Mouse (Mus musculus): ENCODE results near the gene Mfsd4b3.

DNA sequence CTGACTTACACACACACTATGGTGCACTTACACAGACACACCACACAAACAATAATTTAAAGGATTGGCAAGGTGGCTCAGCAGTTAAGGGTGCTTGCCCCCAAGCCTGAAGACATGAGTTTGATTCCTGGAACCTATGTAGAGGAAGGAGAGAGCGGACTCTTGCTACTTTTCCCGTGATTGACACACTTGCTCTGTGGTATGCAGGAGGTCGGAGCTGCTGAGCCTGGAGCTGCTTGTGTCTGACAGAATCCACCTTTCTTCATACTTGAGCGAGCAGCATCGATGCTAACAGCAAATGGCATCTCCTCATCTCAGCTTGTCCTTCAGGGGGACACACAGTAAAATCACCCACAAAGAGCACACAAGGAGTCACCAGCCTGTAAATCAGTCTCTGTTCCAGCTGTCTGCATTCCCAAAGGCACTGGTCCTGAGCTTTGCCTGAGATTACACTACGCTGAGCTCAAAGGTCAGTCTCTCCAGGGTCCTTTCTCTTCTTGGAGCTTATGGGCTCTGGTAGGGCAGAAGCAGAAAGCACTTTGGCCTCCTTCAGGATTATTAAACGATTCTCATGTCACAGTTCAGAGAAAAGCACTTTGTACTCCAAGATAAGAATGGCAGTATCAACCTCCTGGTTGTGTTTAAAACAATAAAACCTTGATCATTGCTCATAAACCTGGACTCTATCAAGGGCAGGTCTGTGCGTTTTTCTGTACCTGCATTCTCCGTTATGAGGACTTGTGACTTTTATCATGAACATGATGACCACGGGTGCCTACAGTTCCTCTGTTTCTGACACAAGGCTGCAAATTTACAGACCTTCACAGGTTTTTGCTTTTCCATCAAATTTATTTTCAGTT, 52.9 kb downstream of the Mfsd4b3 start:
- TF ChIP-seq CTCF (IDR thresholded peaks at IDR 0.05; ENCODE audit: borderline replicate concordance, extremely low read depth, insufficient read depth, insufficient read length) (no peak), POLR2A (IDR thresholded peaks at IDR 0.05; ENCODE audit: borderline replicate concordance, extremely low read depth, insufficient read depth, insufficient read length, poor library complexity, severe bottlenecking) (no peak)

Measured in brain, embryonic 14.5 days (tissue).